Mouse (Mus musculus): ENCODE results near the gene Hmgxb4.

Gene Hmgxb4

DNA sequence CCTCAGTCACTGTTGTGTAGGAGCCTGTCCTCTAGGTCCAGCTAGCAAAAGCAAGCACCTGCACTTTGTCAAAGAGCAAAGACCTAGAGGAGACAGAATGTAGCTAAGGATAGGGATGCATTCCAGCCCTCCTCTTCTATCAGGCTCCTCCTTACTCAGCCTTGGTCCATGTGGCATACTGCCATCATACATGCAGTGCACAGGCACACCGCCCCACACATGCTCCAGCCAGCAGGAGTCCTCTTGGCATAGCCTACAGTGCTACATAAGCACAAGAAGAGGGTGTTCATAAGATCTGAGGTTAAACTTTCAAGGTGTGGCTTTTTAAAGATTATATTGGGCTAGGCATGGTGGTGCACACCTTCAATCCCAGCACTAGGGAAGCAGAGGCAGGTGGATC is 81.7 kb downstream of the Hmgxb4 start:
- no peak for DNase-seq

GRCm38 (mm10) chr8:75078215-75078614 is 85.1 kb downstream of the Hmgxb4 start:
- no peak for DNase-seq

GRCm38 (mm10) chr8:75078851-75079250 is 85.7 kb downstream of the Hmgxb4 start:
- DNase-seq = no peak

All from liver (tissue).